Mouse (Mus musculus) heart, embryonic 16.5 days (tissue): Measurements from ENCODE around the gene Nhlrc1. TPM values are rescaled to one million over a fixed set of nuclear protein-coding genes. Genes with fewer than 3 reads are reported as not detected.

Experiments
- ATAC-seq: fragments of 200-750 bp; cut with Nextera tagmentation; replicated peaks from 2 replicates; pipeline ENCODE4 v1.8.0; 2017; ENCODE audit warnings: moderate number of reproducible peaks; ENCODE audit not compliant: insufficient read depth, low FRiP score; ENCODE audit errors: extremely low read depth
- H3K27ac ChIP-seq: fragments of 300-500 bp; sonication (generic); 2 replicates; pipeline ENCODE4 v1.5.1; 2014; ENCODE audit warnings: mild to moderate bottlenecking, low read length, control low read depth, moderate library complexity
- H3K27me3 ChIP-seq: fragments of 300-500 bp; sonication (generic); 2 replicates; pipeline ENCODE4 v1.6.1; 2014; ENCODE audit warnings: low read length, mixed read lengths; ENCODE audit not compliant: control insufficient read depth, insufficient read depth
- H3K36me3 ChIP-seq: fragments of 300-500 bp; sonication (generic); 2 replicates; pipeline ENCODE4 v1.6.1; 2014; ENCODE audit not compliant: control insufficient read depth, insufficient read depth
- H3K4me1 ChIP-seq: fragments of 300-500 bp; sonication (generic); 2 replicates; pipeline ENCODE4 v1.6.1; 2014; ENCODE audit warnings: low read length, mixed read lengths; ENCODE audit not compliant: control insufficient read depth, insufficient read depth
- H3K4me2 ChIP-seq: fragments of 300-500 bp; sonication (generic); 2 replicates; pipeline ENCODE4 v1.6.1; 2014; ENCODE audit warnings: low read depth, mild to moderate bottlenecking, control low read depth, low read length
- H3K4me3 ChIP-seq: fragments of 300-500 bp; sonication (generic); 2 replicates; pipeline ENCODE4 v1.5.1; 2014; ENCODE audit warnings: mild to moderate bottlenecking, control low read depth, low read length
- H3K9ac ChIP-seq: fragments of 300-500 bp; sonication (generic); 2 replicates; pipeline ENCODE4 v1.6.1; 2014; ENCODE audit warnings: low read length, control low read depth
- H3K9me3 ChIP-seq: fragments of 300-500 bp; sonication (generic); replicated peaks from 2 replicates; pipeline ENCODE4 v1.6.1; 2016; ENCODE audit warnings: low read length; ENCODE audit not compliant: control insufficient read depth
- WGBS: fragments of 180-500 bp; shearing (Covaris S2); extraction: QIAGEN DNeasy Blood & Tissue Kit; methylation state at CpG from one replicate; pipeline ENCODE4 v1.1.7; 2014; 5-methylcytosine and 5-hydroxymethylcytosine counted together
- polyA plus RNA-seq: library from polyadenylated mRNA; unstranded; fragments of >200 nt; fragmentation: Nextera tagmentation; extraction: Ambion mirVana; gene quantifications from 2 replicates; pipeline ENCODE4 v1.2.1, GENCODE M21; 2015

Nhlrc1 gene
- polyA plus RNA-seq, 1 experiment from 2014 or later, result 4.4 TPM

GRCm38 (mm10) chr13:46990376-46991011 is 24.2 kb downstream of the Nhlrc1 start:
- Histone ChIP-seq H3K27me3 (no peaks in the 10 kb centered on the region), H3K9ac (no peak overlapping the region), H3K27ac (no peak overlapping the region), H3K4me1 (peaks cover 8% of the 10 kb centered on the region; the same call in 1 of the 2 replicates), H3K9me3 (no peaks in the 10 kb centered on the region), H3K4me2 (no peak overlapping the region), H3K36me3 (no peaks in the 10 kb centered on the region), H3K4me3 (no peak overlapping the region)
- ATAC-seq, result no peak
- WGBS, result 22% methylated on average over 4 of the region's 4 CpGs

DNA sequence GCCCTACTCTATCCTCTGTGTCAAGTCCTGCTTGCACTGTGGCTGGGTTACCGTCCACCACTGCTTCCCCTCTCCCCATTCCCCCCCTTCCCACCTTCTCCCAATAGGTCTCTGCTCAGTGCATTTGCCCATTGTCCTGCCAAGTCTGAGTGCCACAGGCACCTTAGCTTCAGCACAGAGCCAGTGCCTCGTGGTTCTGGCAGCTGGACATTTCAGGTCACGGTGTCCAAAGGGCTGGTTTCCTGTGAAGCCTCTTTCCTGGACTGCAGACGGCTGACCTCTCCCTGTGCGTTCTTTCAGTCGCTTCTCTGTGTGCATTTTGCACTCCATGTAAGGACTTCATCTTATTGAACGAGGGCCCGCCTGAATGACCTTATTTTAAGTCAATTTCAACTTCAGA is 26.7 kb downstream of the Nhlrc1 start:
- H3K4me1 ChIP-seq, result peaks cover 8% of the 10 kb centered on the region; the same call in 1 of the 2 replicates
- ATAC-seq, result no peak
- no peak overlapping the region for H3K27ac ChIP-seq
- 76% methylated on average over 8 of the region's 8 CpGs for WGBS
- no peak overlapping the region for H3K9ac ChIP-seq
- H3K36me3 ChIP-seq, result no peaks in the 10 kb centered on the region
- H3K9me3 ChIP-seq, result no peaks in the 10 kb centered on the region
- no peak overlapping the region for H3K4me3 ChIP-seq
- H3K27me3 ChIP-seq, result no peaks in the 10 kb centered on the region
- H3K4me2 ChIP-seq, result no peak overlapping the region

DNA sequence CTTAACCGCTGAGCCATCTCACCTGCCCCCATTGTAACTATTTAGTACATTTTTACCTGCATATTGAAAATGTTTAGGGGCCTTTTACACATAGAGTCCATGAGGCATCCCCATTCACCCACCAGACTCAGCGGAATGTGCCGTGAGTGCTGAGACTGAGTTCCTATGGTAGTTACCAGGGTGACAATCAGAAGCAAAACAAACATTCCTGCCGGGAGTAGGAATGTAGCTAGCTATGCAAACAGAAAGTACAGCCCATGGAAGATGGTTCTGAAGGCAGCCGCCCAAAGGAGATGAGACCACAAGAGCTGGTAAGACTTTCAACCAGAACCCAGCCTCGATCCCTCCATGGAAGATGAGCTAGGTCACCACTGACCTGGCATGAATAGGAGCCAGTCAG is 28.4 kb downstream of the Nhlrc1 start:
- Histone ChIP-seq H3K27ac (no peak overlapping the region), H3K9me3 (no peaks in the 10 kb centered on the region), H3K4me3 (0 out of 2 replicates have a peak overlapping the region, but pooled peaks have one; percentile 20), H3K4me1 (peaks cover 8% of the 10 kb centered on the region; the same call in 1 of the 2 replicates), H3K36me3 (no peaks in the 10 kb centered on the region), H3K4me2 (peak overlapping the region; percentile 41; the same call in 1 of the 2 replicates), H3K9ac (no peak overlapping the region), H3K27me3 (no peaks in the 10 kb centered on the region)
- 39% methylated on average over 6 of the region's 6 CpGs for WGBS
- ATAC-seq, result peak; percentile 70; the same call in 1 of the 2 replicates

GRCm38 (mm10) chr13:46983878-46984277 is 30.8 kb downstream of the Nhlrc1 start:
- peaks cover 15% of the 10 kb centered on the region for H3K4me1 ChIP-seq
- no peak for ATAC-seq
- no peaks in the 10 kb centered on the region for H3K9me3 ChIP-seq
- no peak overlapping the region for H3K27ac ChIP-seq
- 79% methylated on average over 2 of the region's 2 CpGs for WGBS
- H3K36me3 ChIP-seq, result no peaks in the 10 kb centered on the region
- no peak overlapping the region for H3K4me3 ChIP-seq
- H3K4me2 ChIP-seq, result no peak overlapping the region
- H3K9ac ChIP-seq, result no peak overlapping the region
- no peaks in the 10 kb centered on the region for H3K27me3 ChIP-seq

DNA sequence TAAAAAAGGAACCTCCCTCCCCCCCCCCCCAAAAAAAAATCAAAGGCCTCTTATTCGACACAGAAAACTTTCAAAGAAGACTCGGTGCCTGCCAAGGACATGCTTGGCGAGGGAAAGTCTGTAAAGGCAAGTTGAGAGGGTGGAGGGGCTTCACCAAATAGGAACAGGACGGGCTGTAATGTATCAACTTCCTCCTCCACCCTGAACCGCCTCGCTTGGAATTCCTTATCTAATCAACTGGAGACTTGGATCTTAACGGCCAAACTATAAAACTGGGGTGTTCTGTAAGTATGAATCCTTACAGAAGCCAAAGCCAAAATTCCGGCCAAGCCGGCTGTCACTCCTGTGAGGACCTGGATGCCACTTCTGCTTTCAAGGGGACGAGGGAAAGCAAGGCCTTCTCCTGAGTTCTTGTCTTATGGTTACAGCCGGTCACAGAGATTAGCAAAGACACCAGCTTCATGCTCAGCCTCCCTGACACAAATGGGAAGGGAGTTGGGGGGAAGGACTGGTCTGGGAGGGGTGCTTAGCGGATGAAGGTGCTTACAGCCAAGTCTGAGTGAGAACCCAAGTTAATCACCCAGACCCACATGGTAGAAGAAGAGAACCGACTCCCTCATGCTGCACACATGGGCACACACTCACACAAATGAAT is 34.7 kb downstream of the Nhlrc1 start:
- Histone ChIP-seq H3K9me3 (no peaks in the 10 kb centered on the region), H3K36me3 (no peaks in the 10 kb centered on the region), H3K27me3 (no peaks in the 10 kb centered on the region), H3K9ac (no peak overlapping the region), H3K4me2 (peak overlapping the region; percentile 14; the same call in 1 of the 2 replicates), H3K27ac (peak overlapping the region; percentile 36), H3K4me3 (no peak overlapping the region), H3K4me1 (peaks cover 16% of the 10 kb centered on the region)
- 21% methylated on average over 13 of the region's 13 CpGs for WGBS
- 0 out of 2 replicates have a peak, but pooled peaks have one; percentile 23 for ATAC-seq

- Histone ChIP-seq H3K27me3 (no peaks in the 10 kb centered on the region), H3K4me2 (no peak overlapping the region), H3K9me3 (no peaks in the 10 kb centered on the region), H3K27ac (no peak overlapping the region), H3K9ac (no peak overlapping the region), H3K36me3 (no peaks in the 10 kb centered on the region), H3K4me1 (peaks cover 16% of the 10 kb centered on the region), H3K4me3 (no peak overlapping the region)
- 80% methylated on average over 7 of the region's 7 CpGs for WGBS
- no peak for ATAC-seq
Measured at GRCm38 (mm10) chr13:46976532-46976931, 38.1 kb downstream of the Nhlrc1 start.

DNA sequence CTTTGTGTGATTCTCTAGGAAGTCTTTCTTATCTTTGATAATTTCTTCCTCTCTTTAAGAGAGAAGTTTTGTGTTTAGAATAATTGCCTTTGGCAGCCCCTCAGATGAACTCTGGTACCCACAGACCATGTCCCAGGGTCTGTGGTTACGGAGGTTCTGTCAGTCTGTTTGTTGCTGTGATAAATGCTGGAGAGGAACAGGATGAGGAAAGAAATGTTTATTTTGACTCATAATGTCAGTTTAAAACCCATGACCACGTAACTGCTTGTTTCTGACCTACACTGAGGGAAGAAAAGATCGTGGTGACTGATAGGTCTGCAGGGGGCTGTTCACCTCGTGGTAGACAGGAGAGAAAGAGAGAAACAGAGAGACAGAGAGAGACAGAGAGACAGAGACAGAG is 38.7 kb downstream of the Nhlrc1 start:
- Histone ChIP-seq H3K4me3 (no peak overlapping the region), H3K4me1 (peaks cover 16% of the 10 kb centered on the region), H3K9me3 (no peaks in the 10 kb centered on the region), H3K9ac (no peak overlapping the region), H3K27me3 (no peaks in the 10 kb centered on the region), H3K27ac (no peak overlapping the region), H3K4me2 (no peak overlapping the region), H3K36me3 (no peaks in the 10 kb centered on the region)
- 46% methylated on average over 4 of the region's 4 CpGs for WGBS
- ATAC-seq, result no peak

DNA sequence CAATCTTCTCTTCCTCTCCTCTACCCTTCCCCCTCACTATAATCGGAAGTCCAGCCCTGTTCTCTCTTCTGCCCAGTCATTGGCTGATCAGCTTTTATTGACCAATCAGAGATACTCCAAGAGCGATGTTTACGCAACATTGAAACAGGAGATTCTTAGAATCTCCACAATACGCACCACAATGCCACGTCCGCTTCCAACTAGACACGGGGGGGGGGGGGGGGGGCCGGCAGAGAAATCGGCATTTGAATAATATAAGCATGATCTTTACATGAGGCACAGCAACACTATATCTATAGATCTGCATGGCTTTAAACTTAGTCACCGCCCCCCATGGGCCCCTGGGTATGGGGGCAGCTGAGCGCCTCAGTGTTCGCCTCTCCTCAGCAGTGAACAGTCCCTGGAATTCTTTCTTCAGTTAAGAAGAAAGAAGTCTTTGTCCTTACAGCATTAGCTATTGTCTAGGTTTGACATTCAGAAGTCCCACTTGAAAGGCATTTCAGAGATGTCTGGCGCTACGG is 39.6 kb downstream of the Nhlrc1 start:
- 0 out of 2 replicates have a peak overlapping the region, but pooled peaks have one; percentile 6 for H3K4me3 ChIP-seq
- no peak overlapping the region for H3K9ac ChIP-seq
- no peak for ATAC-seq
- no peaks in the 10 kb centered on the region for H3K9me3 ChIP-seq
- H3K27ac ChIP-seq, result no peak overlapping the region
- H3K27me3 ChIP-seq, result no peaks in the 10 kb centered on the region
- WGBS, result 55% methylated on average over 14 of the region's 14 CpGs
- no peaks in the 10 kb centered on the region for H3K36me3 ChIP-seq
- peaks cover 12% of the 10 kb centered on the region for H3K4me1 ChIP-seq
- H3K4me2 ChIP-seq, result peak overlapping the region; percentile 36
